Mouse (Mus musculus) right cerebral cortex, postnatal 4 days (tissue): ENCODE measurements around the gene Ctdnep1.
A peak's percentile ranks its signal among the peaks of the same experiment; 100 is the strongest.
"Not testable (repeated sequence)": the region's sequence is repeated elsewhere in the genome, so short reads cannot be mapped to it uniquely, and the experiment has no call there.

Source experiments
- DNase-seq: peaks from one replicate; pipeline ENCODE4 v3.0.0-alpha.2; 2022

The Ctdnep1 gene

DNA sequence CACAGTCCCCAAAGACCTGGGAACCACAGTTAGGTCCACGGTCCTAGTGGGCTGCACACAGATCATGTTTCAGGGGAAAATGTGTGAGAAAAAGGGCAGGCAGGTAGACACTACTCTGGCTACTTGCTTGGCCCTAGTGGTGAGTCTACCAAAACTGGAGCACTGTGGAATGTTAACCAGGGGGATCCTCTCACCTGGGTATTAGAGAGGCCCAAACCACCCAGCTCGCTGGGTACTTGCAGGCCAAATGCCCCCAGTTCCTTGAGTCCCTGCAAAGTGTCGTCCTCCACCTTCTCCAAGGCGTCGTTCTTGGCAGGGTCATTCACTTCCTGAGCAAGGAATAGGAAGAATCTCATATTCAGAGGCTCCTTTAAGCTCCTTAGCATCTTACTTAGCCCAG is 33.1 kb downstream of the Ctdnep1 start:
- no peak for DNase-seq

DNA sequence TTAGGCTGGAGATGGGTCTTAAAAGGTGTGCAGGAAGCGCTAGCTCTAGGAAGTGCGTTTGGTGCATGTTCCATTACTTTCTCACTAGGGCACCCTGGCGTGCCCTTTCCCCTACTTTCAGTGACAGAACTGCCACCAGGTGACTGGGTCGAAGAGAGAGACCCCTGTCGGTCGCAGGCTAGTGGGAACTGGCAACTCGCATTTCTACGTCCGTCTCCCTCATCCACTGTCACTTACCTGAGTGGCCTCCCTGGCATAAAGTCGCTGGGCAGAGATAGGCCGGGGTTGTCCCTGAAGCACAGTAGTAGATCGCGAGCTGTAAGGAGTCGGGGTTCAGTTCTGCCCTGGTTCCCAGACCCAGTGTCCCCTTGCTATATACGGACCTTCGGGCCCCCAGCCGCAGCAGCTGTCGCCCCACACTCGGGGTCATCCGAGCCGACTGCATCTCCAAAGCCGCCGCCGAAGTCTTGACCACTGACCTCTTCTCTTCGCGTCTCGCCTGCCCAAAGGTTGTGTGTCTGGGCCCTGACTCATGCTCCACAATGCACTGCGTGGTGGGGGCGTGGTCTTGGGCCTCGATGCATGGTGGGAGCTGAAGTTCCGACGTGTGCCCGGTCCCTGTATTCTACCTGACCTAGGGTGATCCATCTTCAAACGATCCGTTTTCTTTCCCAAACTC is 34.1 kb downstream of the Ctdnep1 start, which contains the start of gene Acadvl:
Acadvl (minus strand) TSS at position 532 of the 679 bp plus-strand sequence.
- peak; percentile 79 for DNase-seq

DNA sequence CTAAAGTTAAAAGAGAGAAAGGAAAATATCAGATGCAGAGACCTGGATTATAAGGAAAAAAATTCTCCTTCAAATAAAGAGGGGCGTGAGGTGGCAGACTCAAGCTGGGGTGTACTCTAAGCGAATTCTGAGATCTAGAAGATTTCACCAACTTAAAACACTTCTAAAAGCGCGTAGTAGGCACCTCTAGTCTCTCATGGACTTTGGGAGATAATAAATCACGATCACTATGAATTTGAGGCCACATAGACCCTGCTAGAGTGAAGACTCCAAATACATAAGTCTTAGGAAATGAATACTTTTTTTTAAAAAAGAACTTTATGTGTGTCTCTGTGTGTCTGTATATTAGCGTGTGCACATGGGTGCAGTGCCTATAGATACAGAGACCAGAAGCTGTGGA is 34.7 kb downstream of the Ctdnep1 start:
- DNase-seq = no peak

DNA sequence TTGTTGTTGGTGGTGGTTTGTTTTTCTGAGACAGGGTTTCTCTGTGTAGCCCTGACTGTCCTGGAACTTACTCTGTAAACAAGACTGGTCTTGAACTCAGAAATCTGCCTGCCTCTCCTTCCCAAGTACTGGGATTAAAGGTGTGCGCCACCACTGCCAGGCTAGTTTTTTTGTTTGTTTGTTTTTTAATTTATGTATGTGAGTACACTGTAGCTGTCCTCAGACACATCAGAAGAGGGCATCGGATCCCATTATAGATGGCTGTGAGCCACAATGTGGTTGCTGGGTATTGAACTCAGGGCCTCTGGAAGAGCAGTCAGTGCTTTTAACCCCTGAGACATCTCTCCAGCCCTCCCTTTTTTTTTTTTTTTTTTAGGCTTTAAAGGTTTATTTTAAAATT is 35.2 kb downstream of the Ctdnep1 start:
- DNase-seq = not testable (repeated sequence)

DNA sequence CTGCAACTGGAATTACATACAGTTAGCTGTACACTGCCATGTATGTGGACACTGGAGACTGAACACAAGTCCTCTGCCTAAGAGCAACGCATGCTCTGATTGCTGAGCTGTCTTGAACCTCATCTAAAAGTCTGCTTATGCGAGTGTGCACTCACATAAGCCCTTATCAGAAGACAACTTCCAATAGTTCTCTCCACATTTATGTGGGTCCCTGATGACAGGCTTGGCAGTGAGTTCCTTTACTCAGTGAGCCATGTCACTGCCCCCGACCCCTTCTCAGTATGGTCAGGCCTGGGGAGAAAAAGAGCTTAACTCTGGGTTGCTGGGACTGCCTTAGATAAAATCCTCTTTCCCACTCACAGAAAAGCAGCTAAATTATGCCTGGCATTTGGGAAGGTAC is 35.7 kb downstream of the Ctdnep1 start, which contains the start of gene Dlg4:
Dlg4 (plus strand) TSS at position 274 of the 400 bp plus-strand sequence.
- no peak for DNase-seq

DNA sequence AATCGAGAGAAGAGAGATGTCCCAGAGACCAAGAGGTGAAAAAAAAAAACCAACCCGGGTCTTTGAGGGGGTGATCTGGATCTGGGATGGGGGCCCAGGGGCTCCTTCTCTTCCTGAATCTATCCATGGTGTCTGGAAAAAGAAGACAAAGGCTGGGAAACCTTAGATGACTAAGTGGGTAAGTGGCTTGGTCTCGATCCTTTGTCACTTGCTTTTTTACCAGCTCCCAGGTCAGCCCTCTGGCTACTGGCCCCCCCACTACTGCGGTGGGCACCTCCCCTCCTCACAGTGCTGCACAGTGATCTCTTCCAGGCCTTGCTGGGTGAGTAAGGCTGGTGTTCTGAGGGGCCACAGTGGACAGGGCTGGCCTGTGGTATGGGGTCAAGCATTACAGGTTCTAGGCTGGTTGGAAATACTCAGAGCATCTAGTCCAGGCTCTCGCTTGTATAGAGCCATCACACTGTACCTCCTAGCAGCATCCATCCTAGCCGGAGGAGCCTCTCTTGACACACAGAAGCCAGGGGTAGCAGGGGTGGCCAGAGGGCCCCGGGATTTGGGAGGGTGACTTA is 36.3 kb downstream of the Ctdnep1 start:
- DNase-seq = no peak

DNA sequence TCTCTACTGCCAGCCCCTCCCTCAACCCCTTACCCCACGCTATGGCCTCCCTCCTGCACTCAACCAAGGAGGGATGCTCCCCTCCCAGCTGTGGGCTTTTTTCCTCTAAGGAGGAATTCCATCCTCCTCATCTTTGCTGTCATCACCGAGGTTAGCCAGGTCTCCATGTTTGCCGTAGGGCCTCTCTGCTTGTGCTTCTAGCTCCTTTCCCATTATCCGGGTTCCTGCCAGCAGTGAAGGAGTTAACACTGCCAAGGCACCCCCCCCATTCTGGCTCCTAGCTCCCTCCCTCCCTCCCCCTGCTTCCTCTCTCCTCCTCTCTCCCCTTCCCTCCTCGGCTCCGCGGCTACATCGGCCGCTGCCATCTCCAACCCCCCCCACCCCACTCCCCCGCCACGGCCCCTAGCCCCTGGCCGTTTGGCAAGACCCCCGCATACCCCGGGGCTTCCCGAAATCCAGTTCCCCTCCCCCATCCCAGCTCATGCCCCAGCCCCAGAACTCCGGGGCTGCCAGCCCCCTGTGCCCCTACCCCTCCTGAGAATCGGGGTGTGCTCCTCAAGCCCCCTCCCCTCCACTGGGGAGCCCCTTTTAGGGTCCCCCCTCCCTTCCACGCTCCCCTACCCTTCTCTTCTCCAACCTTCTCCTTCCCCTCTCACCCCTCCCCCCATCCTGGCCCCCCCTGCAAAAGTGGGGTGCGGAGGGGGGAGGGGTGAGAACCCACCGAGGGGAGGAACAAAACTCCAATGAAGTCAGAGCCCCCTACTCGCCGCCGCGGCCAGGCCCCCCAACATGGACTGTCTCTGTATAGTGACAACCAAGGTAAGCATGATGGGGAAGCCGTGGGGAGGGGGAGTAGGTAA is 37.4 kb downstream of the Ctdnep1 start:
- DNase-seq = peak; percentile 80

DNA sequence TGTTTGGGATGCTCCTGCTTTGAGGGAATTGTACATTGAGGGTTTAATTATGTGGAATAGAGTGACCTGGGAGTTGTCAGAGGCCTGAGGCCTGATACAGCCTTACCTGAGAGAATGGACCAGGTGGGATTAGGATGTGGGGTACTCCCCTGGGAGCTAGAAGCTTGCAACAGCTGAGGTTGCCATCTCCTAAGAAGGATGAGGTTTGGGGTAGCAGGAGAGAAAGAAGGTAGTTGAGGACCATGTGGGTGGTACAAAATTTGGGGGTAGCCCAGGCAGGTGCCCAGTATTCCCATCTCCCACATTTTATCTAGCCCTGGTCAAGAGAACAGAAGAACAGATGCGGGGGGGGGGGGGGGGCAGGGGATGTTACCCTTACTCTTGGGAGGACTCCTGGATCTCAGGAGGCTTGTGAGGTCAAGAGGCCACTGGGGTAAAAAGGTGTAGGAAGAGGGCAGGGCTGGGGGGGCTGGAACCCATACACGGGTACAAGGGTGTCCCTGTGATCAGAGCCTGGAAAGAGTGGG is 38.6 kb downstream of the Ctdnep1 start:
- DNase-seq = no peak

DNA sequence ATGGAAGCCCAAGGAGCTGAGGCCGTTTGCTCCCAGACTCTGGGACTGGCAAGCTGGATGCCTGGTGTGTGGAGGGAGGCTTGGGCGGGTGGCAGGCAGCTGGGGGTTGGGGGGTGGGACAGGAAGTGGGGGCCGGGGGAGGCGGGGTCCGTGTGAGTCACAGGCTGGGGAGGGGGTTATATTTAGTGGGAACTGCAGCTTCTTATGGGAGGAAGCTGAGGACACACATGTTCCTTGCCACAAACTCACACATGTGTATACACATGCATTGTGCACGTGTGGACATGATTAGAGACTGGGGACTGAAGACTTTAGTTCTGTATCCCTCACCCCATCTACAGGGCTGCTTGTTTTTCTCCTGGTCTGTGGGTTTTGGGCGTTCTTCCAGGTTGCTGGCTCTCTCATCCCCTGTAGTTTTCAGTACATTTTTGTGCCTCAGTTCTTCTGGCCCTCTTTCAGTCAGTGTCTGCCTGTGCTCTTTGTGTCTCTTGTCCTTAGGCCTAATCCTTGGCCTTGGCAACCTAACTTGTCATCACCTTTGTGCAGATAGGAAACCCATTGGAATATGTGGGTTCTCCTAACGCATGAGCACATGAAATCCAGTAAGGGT is 39.2 kb downstream of the Ctdnep1 start:
- peak; percentile 52 for DNase-seq

DNA sequence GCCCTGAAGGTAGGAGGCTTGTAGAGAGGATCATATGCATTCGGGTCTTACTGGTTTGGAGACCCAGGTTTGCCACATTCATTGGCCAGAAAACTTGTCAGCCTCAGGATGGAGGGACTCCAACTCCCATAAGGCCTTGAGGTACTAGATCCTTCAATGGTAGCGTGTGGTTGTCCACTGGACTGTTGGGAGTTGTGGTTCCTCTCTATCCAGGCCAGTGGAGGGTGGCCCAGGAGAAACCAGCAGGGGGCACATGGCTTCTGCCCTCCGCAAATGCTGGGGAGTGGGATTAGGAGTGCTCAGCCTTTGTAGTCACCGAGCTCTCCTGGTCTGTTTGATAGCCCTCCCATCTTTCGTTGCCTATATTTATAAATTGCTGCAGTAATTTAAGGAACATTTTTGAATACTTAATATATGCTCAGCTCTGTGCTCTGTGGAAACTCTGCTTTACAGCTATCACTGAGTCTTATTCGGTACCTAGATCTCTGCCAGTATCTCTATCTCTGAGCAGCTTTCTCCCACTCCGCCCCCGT is 39.8 kb downstream of the Ctdnep1 start:
- DNase-seq = peak; percentile 73

DNA sequence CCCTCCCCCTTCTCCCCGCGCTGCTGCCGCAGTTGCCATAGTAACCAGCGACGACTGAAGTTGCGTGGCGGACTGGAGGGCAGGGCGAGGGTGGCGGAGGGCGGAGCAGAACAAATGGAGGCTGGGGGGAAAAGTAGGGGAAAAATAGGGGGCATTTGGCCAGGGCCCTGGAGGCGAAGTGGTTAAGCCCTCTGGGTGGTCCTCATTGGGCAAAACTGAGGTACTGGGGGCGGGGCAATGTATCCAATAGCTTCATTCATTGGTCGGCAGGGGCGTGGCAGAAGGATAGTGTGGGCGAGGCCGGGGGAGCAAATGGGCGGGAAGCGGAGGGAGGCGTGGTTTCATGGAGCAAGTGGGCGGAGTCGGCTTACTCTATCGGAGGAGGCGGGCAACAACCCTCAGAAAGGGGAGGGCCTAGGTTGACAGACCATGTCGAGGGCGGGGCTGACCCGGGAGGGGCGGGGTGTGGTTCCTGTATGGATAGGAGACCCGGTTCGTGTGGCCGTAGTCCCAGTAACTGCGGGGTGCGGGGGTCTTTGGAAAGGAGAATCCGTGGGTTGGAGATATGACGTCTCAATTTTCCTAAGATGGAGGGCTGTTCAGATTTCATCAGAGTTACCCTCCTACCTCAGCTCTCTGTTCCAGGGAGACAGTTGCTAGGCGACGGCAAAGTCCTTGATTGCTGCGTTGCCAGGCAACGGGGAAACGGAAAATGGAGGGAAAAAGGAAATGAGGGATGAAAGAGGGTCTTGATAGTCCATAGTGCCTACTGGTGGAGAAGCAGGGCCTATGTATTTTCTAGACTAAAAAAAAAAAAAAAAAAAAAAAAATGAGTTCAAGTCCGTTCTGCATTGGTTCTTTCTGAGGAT is 40.5 kb downstream of the Ctdnep1 start:
- peak; percentile 98 for DNase-seq

DNA sequence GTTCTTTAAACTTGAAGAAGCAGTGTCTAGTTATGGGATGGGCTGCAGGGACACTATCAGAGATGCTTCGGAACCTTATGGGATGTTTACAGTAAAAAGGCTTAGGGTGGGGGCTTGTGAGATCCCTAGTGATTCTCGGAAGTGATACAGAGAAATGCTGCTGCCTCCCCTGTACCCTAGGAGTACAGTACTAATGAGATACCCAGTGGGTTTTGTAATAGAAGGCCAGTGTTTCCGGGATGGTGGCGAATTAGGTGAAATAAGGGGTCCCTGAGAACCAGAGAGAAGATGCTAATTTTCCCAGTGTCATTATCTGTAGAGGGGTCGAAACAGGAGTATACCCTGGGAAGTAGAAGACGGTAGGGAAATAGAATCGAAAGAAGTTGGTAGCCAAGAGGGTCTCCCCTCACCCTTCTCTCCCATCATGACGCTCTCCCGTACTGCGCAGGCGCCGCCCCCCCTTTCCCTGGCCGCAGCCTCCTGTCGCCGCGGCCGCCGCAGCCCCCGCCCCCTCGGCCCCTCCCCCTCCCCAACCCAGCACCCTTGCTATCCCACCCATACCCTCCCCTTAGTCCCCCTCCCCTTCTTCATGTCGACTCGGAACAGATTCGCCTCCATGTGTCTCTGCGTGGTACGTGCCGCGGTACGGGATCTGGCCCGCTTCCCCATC is 42.7 kb downstream of the Ctdnep1 start:
- peak; percentile 79 for DNase-seq

DNA sequence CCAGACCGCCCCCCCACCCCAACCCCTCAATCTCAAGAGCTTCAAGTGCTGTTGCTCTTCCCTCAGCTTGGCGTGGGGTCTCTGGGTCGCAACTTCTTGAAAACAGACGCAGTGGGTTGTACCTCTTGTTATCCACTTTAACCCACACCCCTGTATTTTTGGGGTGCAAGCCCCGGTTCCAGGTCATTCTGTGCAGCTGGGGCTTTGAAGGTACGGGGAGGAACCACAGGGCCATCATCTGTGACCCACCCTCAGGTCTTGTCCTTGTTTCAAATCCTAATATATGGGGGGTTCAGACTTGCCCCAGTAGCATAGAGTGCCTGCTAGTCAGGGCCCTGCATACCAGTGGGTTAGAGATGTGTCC is 43.2 kb downstream of the Ctdnep1 start:
- no peak for DNase-seq

DNA sequence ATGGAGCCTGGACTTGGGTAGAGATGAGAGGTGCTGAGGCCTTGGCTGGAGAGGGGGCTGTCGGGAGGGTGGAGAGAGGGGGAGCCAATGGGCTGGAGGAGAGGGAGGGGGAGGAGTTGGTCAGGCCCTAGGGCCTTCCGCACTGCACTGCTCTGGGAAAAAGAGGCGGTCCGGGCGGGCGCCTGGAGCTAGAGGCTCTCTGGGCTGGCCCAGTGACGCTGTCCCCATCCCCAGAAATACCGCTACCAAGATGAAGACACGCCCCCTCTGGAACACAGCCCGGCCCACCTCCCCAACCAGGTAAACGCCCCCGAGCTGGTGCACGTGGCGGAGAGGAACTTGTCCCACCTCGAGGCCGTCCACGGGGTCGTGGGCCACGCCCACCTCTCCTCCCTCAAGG is 45.7 kb downstream of the Ctdnep1 start:
- DNase-seq = peak; percentile 50

DNA sequence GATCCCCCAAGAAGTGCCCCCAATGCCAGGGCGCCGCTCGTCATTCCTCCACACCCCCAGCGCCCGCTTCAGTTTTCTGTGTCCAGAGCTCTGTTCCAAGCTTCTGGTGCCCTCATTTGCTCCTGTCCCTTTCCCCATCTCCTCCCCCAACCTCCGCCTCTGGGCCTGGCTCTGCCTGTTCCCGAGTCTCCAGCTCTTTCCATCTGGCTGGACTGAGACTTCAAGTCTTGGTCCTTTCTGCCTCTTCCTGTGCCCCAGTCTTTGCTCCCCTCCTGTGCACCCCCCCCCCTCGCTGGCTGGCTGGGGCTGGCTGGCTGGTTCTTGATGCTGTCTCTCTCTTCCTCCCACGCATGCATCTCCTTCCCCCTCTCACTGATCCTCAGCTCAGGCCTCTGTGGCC is 46.4 kb downstream of the Ctdnep1 start:
- peak; percentile 42 for DNase-seq

DNA sequence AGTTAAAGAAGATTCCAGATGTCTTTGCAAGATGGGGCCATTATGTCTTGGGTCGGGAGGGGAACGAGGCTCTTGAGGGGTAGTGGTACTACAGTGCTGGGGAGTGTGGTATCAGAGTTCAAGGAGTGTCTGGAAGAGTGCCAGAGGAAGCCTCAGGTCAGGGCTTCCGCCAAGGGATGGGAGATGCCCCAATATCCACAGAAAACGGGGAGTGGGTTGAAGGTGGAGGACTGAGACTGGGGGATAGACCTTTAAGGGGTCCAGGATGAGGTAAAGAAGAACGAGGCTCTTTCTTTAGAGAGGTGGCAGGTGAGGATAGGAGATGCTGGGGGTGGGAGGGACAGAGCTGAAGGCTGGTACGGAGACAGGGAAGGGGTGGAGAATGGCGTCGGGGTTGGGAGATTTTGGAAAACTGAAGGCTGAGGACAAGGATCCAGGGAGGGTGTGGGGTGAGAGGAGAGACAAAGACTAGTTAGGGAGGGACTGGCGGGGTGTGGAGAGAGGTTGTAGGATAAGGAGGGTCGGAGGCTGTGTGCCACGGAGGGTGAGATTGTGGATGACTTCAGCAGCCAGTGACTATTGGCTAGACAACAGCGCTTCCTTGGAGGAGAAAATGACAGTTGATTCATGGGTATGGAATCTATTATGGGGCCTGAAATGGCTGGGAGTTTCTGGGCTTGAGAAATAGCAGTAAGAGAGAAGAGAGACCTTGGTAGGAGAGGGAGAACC is 47.6 kb downstream of the Ctdnep1 start:
- no peak for DNase-seq

DNA sequence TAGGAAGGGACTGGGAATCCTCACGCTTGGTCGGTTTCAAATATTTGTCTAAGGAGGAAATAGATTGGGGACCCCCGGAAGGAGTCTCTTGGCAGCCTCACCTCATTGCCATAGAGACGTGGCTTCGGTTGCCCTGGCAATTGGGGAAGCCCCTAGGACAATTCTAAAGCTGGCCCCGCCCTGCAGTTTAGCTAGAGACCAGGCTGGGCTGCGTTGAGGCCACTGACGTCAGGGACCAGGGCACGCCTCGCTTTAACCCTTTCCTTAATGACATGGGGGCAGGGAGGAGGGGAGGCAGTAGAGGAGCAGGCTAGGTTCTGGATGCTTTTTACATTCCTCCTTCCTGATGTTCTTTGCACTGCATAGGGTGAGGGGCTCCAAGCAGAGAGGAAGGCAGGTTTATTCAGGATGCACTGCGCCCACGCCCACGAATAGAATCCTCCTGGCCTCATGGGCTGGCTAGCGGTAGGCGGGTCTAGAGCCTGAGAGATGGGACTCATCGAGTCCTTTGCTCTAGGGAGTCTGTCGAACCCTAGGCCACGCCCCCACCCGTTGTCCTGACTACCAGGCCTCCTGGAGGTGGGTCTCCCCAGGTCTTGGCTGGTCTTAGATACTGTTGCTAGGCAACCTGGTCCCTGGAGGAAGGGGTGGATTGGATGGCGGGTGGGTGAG is 48.3 kb downstream of the Ctdnep1 start:
- DNase-seq = peak; percentile 92

DNA sequence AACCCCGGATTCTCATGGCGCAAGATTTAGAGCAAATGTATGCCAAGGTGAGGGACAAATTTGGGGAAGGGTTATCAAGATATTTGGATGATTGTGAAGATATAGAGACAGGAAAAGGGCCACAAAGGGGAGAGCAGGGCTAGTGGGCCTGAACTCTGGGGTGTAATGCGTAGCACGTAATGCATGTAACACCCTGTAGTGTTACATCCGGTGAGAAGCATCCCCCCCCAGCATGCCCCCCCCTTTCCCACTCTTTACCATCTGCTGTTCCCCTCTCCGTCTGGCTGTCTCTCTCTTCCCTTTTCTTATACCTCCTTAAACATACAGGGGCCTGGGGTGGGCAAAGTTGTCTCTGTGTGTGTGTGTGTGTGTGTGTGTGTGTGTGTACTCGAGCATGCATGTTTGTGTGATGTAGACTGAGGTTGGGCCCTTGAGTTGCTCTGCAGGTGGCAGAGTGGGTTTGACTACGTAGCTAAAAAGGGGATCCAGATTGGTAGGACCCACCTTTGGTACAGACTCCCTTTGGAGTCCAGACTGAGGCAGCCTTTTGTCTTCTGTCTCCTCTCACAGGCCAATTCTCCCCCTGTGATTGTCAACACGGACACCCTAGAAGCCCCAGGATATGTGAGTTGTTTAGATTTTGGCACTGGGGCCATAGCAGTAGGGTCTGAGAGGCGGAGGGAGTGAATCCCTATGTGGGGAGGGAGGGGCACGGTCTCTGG is 49.0 kb downstream of the Ctdnep1 start:
- DNase-seq = no peak

DNA sequence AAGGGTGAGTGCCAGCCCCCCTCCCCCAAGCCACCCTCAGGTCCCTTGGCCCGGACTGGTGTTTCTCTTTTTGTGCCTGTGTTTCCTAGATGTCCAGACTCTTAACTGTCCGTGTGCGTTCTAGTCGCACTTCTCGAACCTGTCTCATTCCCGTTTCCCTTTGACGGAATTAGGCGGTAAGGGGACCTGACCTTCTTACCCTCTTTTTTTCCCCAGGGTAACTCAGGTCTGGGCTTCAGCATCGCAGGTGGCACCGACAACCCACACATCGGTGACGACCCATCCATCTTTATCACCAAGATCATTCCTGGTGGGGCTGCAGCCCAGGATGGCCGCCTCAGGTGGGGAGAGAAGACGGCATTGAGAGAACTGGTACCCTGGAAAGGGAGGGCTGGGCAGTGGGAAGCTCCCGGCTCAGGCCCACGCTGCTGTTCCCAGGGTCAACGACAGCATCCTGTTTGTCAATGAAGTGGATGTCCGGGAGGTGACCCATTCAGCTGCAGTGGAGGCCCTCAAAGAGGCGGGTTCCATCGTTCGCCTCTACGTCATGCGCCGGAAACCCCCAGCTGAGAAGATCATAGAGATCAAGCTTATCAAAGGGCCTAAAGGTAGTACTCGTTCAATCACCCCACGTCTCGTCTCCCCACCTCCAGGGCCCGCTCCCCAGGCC is 49.8 kb downstream of the Ctdnep1 start:
- no peak for DNase-seq
